Mouse (Mus musculus): Measurements from ENCODE around the gene Tmem132d.
"Not testable (repeated sequence)": the region's sequence is repeated elsewhere in the genome, so short reads cannot be mapped to it uniquely, and the experiment has no call there.

Gene Tmem132d

GRCm38 (mm10) chr5:127755594-127755993 lies 677.3 kb downstream of the Tmem132d start:
- no peak for DNase-seq

- no peak for DNase-seq
Measured at GRCm38 (mm10) chr5:127751262-127751975, 681.5 kb downstream of the Tmem132d start.

GRCm38 (mm10) chr5:127749540-127749939 lies 683.3 kb downstream of the Tmem132d start:
- not testable (repeated sequence) for DNase-seq

GRCm38 (mm10) chr5:127741331-127741730 lies 691.5 kb downstream of the Tmem132d start:
- DNase-seq, result no peak

Measured in kidney, postnatal 25 days (tissue).